Mouse (Mus musculus): ENCODE results near the gene Col7a1.

DNA sequence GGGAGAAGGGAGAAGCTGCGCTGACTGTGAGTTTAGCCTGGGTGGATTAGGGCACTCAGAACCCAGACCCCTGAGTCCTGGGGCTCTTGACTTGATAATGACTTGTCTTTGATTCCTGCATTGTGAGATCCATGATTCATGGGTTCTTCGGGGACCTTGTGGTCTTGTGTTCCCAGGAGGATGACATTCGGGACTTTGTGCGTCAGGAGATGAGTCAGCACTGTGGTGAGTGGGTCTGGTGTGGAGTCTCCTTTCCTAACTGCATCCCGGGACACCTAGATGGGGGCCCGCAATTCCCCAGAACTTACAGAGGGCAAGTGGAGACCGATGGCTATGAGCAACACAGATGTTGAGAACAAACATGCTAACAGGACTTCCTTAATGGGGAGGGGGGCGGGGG is 29.1 kb downstream of the Col7a1 start:
- no peak for TF ChIP-seq CTCF (conservative IDR thresholded peaks at IDR 0.05; ENCODE audit: low read length)
- TF ChIP-seq POU5F1 (IDR thresholded peaks at IDR 0.05; ENCODE audit: borderline replicate concordance, low read length): no peak

Data from E14TG2a.4 (cell line).